In the genomic region with DNA sequence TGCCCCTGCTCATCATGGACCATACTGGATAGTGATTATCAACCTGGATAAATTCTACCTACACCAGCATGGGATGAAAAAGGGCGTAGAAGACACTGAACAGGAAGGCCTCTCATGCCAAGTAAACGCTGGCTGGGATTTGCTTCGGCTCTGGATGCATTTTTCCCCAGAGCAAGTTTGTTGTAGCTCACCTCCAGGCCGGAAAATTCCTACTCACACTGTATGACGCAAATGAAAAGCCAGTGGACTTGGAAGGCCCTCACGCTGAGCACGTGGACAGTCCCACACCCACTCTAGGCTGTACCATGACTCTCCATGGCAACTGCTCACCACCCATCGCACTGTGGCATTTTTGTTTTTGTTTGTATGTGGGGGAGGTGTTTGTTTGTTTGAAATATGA, we compare ENCODE assay signal across 27 mouse cellular contexts. TPM values are rescaled to one million over a fixed set of nuclear protein-coding genes. Genes with fewer than 3 reads are reported as not detected.
DNase-seq lines count a peak whose midpoint lies in the region; ATAC-seq and TF ChIP-seq lines count a peak whose summit lies in the region.
"Had no signal": no experiment of that assay in that cellular context is flagged by ENCODE, and none has a peak within 500 bp of the region (broad histone marks: within the 10 kb centered on the region; RNA-seq: fewer than 3 reads in every experiment).

No protein-coding gene starts in this region.

- no peaks in the 10 kb centered on the region for H3K36me3 ChIP-seq in stomach, postnatal 0 days (ENCODE audit: control insufficient read depth, insufficient read depth, low read length)
- H3K36me3 ChIP-seq: heart, embryonic 13.5 days; limb, embryonic 13.5 days; liver, embryonic 12.5 days; midbrain, embryonic 12.5 days; neural tube, embryonic 13.5 days; stomach, embryonic 15.5 days had no signal

- peak overlapping the region; percentile 78 for H3K27ac ChIP-seq in left cerebral cortex, adult 2 months
- no peak overlapping the region for H3K27ac ChIP-seq in stomach, postnatal 0 days (replicated peaks)
- H3K27ac ChIP-seq: forebrain, embryonic 13.5 days; heart, adult 2 months; heart, embryonic 13.5 days; hindbrain, embryonic 14.5 days; limb, embryonic 13.5 days; liver, embryonic 12.5 days; midbrain, embryonic 12.5 days; neural tube, embryonic 13.5 days; stomach, embryonic 15.5 days had no signal

- H3K27me3 ChIP-seq in stomach, postnatal 0 days (ENCODE audit: control insufficient read depth, insufficient read depth, low read length), result no peaks in the 10 kb centered on the region
- H3K27me3 ChIP-seq: forebrain, embryonic 13.5 days; heart, embryonic 13.5 days; limb, embryonic 13.5 days; liver, embryonic 12.5 days; midbrain, embryonic 12.5 days; neural tube, embryonic 13.5 days; Patski; stomach, embryonic 15.5 days had no signal

- no peak overlapping the region for H3K4me3 ChIP-seq in left cerebral cortex, adult 2 months
- H3K4me3 ChIP-seq in stomach, postnatal 0 days (ENCODE audit: low read depth, low read length), result no peak overlapping the region
- H3K4me3 ChIP-seq: forebrain, embryonic 13.5 days; heart, adult 2 months; heart, embryonic 13.5 days; limb, embryonic 13.5 days; liver, embryonic 12.5 days; midbrain, embryonic 12.5 days; neural tube, embryonic 13.5 days; stomach, embryonic 15.5 days had no signal

- no peak for TF ChIP-seq EP300 in stomach, postnatal 0 days (optimal IDR thresholded peaks at IDR 0.05)

- H3K4me2 ChIP-seq in stomach, postnatal 0 days (replicated peaks; ENCODE audit: low read depth), result no peak overlapping the region
- H3K4me2 ChIP-seq: forebrain, embryonic 13.5 days; heart, embryonic 13.5 days; hindbrain, embryonic 14.5 days; limb, embryonic 13.5 days; liver, embryonic 12.5 days; midbrain, embryonic 12.5 days; neural tube, embryonic 13.5 days; stomach, embryonic 15.5 days had no signal

- H3K9me3 ChIP-seq in stomach, postnatal 0 days (ENCODE audit: control insufficient read depth, low read length), result no peaks in the 10 kb centered on the region
- H3K9me3 ChIP-seq: forebrain, embryonic 13.5 days; heart, embryonic 13.5 days; limb, embryonic 13.5 days; liver, embryonic 12.5 days; midbrain, embryonic 12.5 days; neural tube, embryonic 13.5 days; stomach, embryonic 15.5 days had no signal

- no peak overlapping the region for H3K9ac ChIP-seq in stomach, postnatal 0 days (ENCODE audit: low read length)
- H3K9ac ChIP-seq: forebrain, embryonic 13.5 days; heart, embryonic 13.5 days; hindbrain, embryonic 14.5 days; limb, embryonic 13.5 days; liver, embryonic 12.5 days; midbrain, embryonic 12.5 days; neural tube, embryonic 13.5 days; stomach, embryonic 15.5 days had no signal

- intact Hi-C loops in left cerebral cortex, adult 2 months (cut with DNase I), result no loop called here
- intact Hi-C loops in left cerebral cortex, postnatal 4 days (cut with DNase I), result no loop called here

- peak; percentile 53 for ATAC-seq in frontal cortex, adult (ENCODE audit: low TSS enrichment)
- ATAC-seq in stomach, postnatal 0 days (ENCODE audit: low FRiP score, low TSS enrichment), result 0 out of 2 replicates have a peak, but pooled peaks have one; percentile 38
- ATAC-seq: CD4-positive, CD25-positive, alpha-beta regulatory T cell, adult 4 months; forebrain, embryonic 13.5 days; inflammation-experienced regulatory T-cells, adult 6 months; liver, embryonic 12.5 days; Patski had no signal

- no peak for DNase-seq in frontal cortex, postnatal 14 days (ENCODE audit: low spot score in 2 of 2)
- peak in 1 of 2 experiments; percentile 36 for DNase-seq in left cerebral cortex, adult 2 months (ENCODE audit: extremely low spot score in 1 of 2, low spot score in 2 of 2)
- no peak for DNase-seq in left cerebral cortex, postnatal 4 days
- DNase-seq in brain, adult 2 months (ENCODE audit: low read depth, low spot score), result peak; percentile 53
- DNase-seq in stomach, postnatal 0 days (ENCODE audit: low spot score), result no peak
- no peak for DNase-seq in cerebellum, postnatal 36 days
- DNase-seq: adrenal gland, postnatal 36 days; cerebellum, adult 11-12 months; kidney, adult 18-20 months; lung, adult 18-20 months; lung, postnatal 10 days; thymus, adult 18-20 months; thymus, postnatal 36 days had no signal

- TF ChIP-seq CTCF in left cerebral cortex, adult 2 months (IDR thresholded peaks at IDR 0.05), result no peak
- TF ChIP-seq CTCF in stomach, postnatal 0 days (IDR thresholded peaks at IDR 0.05; ENCODE audit: low read depth), result no peak

- H3K4me1 ChIP-seq in stomach, postnatal 0 days (replicated peaks; ENCODE audit: control insufficient read depth, insufficient read depth), result no peaks in the 10 kb centered on the region
- H3K4me1 ChIP-seq: limb, embryonic 13.5 days; liver, embryonic 12.5 days; midbrain, embryonic 12.5 days; neural tube, embryonic 13.5 days; stomach, embryonic 15.5 days had no signal

- WGBS in stomach, postnatal 0 days, result 75% methylated on average over 8 of the region's 8 CpGs

RNA-seq across cellular contexts. Expression of gene Gria1, which starts 28.1 kb away (rescaled TPM):
- 100 to 1,000 TPM; 225 to 245 TPM for total RNA-seq in left cerebral cortex, adult 2 months (2021)
- 100 to 1,000 TPM; 146 to 178 TPM for total RNA-seq in left cerebral cortex, postnatal 4 days (2021)
- 0.63 and 0.91 TPM in 2 replicates for polyA plus RNA-seq in stomach, postnatal 0 days (2015; fragmentation: Nextera tagmentation; extraction: Ambion mirVana)
- total RNA-seq: megakaryocyte progenitor cell, adult 5-6 weeks had no signal
- polyA plus RNA-seq: CD4-positive, CD25-positive, alpha-beta regulatory T cell, adult 4 months; inflammation-experienced regulatory T-cells, adult 6 months had no signal
